Comparison of ENCODE assay signal across 15 mouse cellular contexts in the genomic region with DNA sequence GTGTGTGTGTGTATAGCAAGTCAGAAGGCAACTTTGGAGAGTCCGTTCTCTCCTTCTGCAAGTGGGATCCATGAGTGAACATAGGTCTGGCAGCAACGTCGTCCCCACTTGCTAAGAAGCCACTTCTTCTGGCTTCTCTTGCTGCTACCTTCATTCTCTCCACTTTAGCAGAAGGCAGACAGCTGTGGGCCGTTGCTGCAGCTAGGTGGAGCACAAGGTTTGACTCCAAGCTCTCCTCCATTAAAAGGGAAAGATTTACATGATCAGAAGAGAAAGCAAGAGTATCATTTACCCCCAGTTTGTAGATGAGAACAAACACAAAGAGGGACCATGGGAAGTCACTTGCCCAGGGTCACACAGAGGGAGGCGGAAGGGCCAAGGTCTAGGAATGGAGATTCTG. TPM values are rescaled to one million over a fixed set of nuclear protein-coding genes. Genes with fewer than 3 reads are reported as not detected.
"Had no signal": no experiment of that assay in that cellular context is flagged by ENCODE, and none has a peak within 500 bp of the region (broad histone marks: within the 10 kb centered on the region; RNA-seq: fewer than 3 reads in every experiment).

No protein-coding gene starts in this region.

- H3K9ac ChIP-seq: kidney, embryonic 15.5 days; limb, embryonic 15.5 days; liver, embryonic 15.5 days; lung, embryonic 14.5 days; midbrain, embryonic 13.5 days; neural tube, embryonic 15.5 days had no signal

- H3K4me2 ChIP-seq: kidney, embryonic 15.5 days; limb, embryonic 15.5 days; liver, embryonic 15.5 days; lung, embryonic 14.5 days; midbrain, embryonic 13.5 days; neural tube, embryonic 15.5 days had no signal

- H3K36me3 ChIP-seq: kidney, embryonic 15.5 days; limb, embryonic 15.5 days; liver, embryonic 15.5 days; midbrain, embryonic 13.5 days; neural tube, embryonic 15.5 days had no signal

- H3K4me3 ChIP-seq: kidney, embryonic 15.5 days; limb, embryonic 15.5 days; liver, embryonic 15.5 days; midbrain, embryonic 13.5 days; myocyte; neural tube, embryonic 15.5 days had no signal

- H3K4me1 ChIP-seq: liver, embryonic 15.5 days had no signal

- H3K9me3 ChIP-seq: kidney, embryonic 15.5 days; limb, embryonic 15.5 days; liver, embryonic 15.5 days; midbrain, embryonic 13.5 days; neural tube, embryonic 15.5 days had no signal

- DNase-seq: kidney, adult 11 months; kidney, postnatal 36 days; layer of hippocampus, adult 9-11 months; layer of hippocampus, postnatal 36 days; lung, embryonic 14.5 days; lung, postnatal 14 days; right cerebral cortex, adult 18-20 months; thymus, adult 18-20 months; thymus, postnatal 25 days had no signal

- ATAC-seq: midbrain, embryonic 13.5 days had no signal

- H3K27me3 ChIP-seq: kidney, embryonic 15.5 days; limb, embryonic 15.5 days; liver, embryonic 15.5 days; neural tube, embryonic 15.5 days had no signal

- H3K27ac ChIP-seq: kidney, embryonic 15.5 days; limb, embryonic 15.5 days; liver, embryonic 15.5 days; midbrain, embryonic 13.5 days; neural tube, embryonic 15.5 days had no signal

RNA-seq across cellular contexts. Expression of a gene that starts 44.0 kb away (rescaled TPM):
- polyA plus RNA-seq: myocyte had no signal
